Mouse (Mus musculus) megakaryocyte, embryonic 14.5 days (primary cell): ENCODE data around the gene Msmb. TPM values are rescaled to one million over a fixed set of nuclear protein-coding genes. Genes with fewer than 3 reads are reported as not detected.
"Not testable (repeated sequence)": the region's sequence is repeated elsewhere in the genome, so short reads cannot be mapped to it uniquely, and the experiment has no call there.

ENCODE experiments used
- H3K27me3 ChIP-seq: replicated peaks from 2 replicates; pipeline ENCODE3; 2012; ENCODE audit warnings: inconsistent platforms
- H3K36me3 ChIP-seq: replicated peaks from 2 replicates; pipeline ENCODE3; 2012; ENCODE audit warnings: low read length, inconsistent platforms, mixed read lengths
- H3K4me1 ChIP-seq: 2 replicates; pipeline ENCODE4 v1.6.1; 2012; ENCODE audit warnings: inconsistent platforms
- H3K4me3 ChIP-seq: replicated peaks from 2 replicates; pipeline ENCODE3; 2012; ENCODE audit warnings: moderate library complexity, mild to moderate bottlenecking, inconsistent platforms
- H3K9me3 ChIP-seq: 2 replicates; pipeline ENCODE4 v1.6.1; 2012; ENCODE audit warnings: inconsistent platforms
- FLI1 ChIP-seq: IDR thresholded peaks from 2 replicates; pipeline ENCODE4 v1.6.1; 2012; ENCODE audit warnings: low read length, inconsistent platforms, mixed read lengths
- GATA1 ChIP-seq: IDR thresholded peaks from 3 replicates; pipeline ENCODE4 v1.6.1; 2012; ENCODE audit warnings: mixed read lengths, low read length, inconsistent platforms, borderline replicate concordance
- polyA plus RNA-seq: library from polyadenylated mRNA; stranded (reverse); fragments of >175 nt; gene quantifications from 2 replicates; pipeline ENCODE4 v1.2.3, GENCODE M21; 2012; ENCODE audit warnings: low replicate concordance; ENCODE audit not compliant: insufficient read depth

Msmb gene
- polyA plus RNA-seq, 1 experiment = not detected

- TF ChIP-seq FLI1 (no peak), GATA1 (peak; percentile 88; the same call in 2 of the 3 replicates)
- Histone ChIP-seq H3K4me3 (peak overlapping the region; percentile 98), H3K36me3 (peaks cover 45% of the 10 kb centered on the region), H3K4me1 (peaks cover 70% of the 10 kb centered on the region), H3K9me3 (no peaks in the 10 kb centered on the region), H3K27me3 (no peaks in the 10 kb centered on the region)
Measured at GRCm38 (mm10) chr14:32168653-32169231, 26.9 kb downstream of the Msmb start.

- H3K4me3 ChIP-seq = peak overlapping the region; percentile 69
- no peaks in the 10 kb centered on the region for H3K27me3 ChIP-seq
- no peak for TF ChIP-seq FLI1
- no peak for TF ChIP-seq GATA1
- peaks cover 59% of the 10 kb centered on the region for H3K36me3 ChIP-seq
- peaks cover 62% of the 10 kb centered on the region for H3K4me1 ChIP-seq
- no peaks in the 10 kb centered on the region for H3K9me3 ChIP-seq
Measured at GRCm38 (mm10) chr14:32170137-32170536, 28.3 kb downstream of the Msmb start.

- Histone ChIP-seq H3K27me3 (no peaks in the 10 kb centered on the region), H3K36me3 (peaks cover 76% of the 10 kb centered on the region), H3K9me3 (no peaks in the 10 kb centered on the region), H3K4me1 (peaks cover 20% of the 10 kb centered on the region), H3K4me3 (no peak overlapping the region)
- TF ChIP-seq FLI1 = no peak
- no peak for TF ChIP-seq GATA1
Measured at GRCm38 (mm10) chr14:32175310-32175709, 33.5 kb downstream of the Msmb start.

GRCm38 (mm10) chr14:32176590-32176989, 34.8 kb downstream of the Msmb start:
- not testable (repeated sequence) for H3K9me3 ChIP-seq, H3K27me3 ChIP-seq, H3K4me3 ChIP-seq
- peaks cover 75% of the 10 kb centered on the region for H3K36me3 ChIP-seq
- peaks cover 11% of the 10 kb centered on the region for H3K4me1 ChIP-seq

GRCm38 (mm10) chr14:32179393-32180195, 37.8 kb downstream of the Msmb start:
- H3K9me3 ChIP-seq = no peaks in the 10 kb centered on the region
- H3K36me3 ChIP-seq = peaks cover 75% of the 10 kb centered on the region
- no peak for TF ChIP-seq FLI1
- TF ChIP-seq GATA1 = no peak
- no peaks in the 10 kb centered on the region for H3K27me3 ChIP-seq
- peaks cover 4% of the 10 kb centered on the region; the same call in 1 of the 2 replicates for H3K4me1 ChIP-seq
- no peak overlapping the region for H3K4me3 ChIP-seq

GRCm38 (mm10) chr14:32180861-32181260, 39.0 kb downstream of the Msmb start:
- no peaks in the 10 kb centered on the region for H3K4me1 ChIP-seq
- H3K36me3 ChIP-seq = peaks cover 75% of the 10 kb centered on the region
- TF ChIP-seq GATA1 = no peak
- no peak for TF ChIP-seq FLI1
- H3K9me3 ChIP-seq = no peaks in the 10 kb centered on the region
- H3K4me3 ChIP-seq = no peak overlapping the region
- H3K27me3 ChIP-seq = no peaks in the 10 kb centered on the region

GRCm38 (mm10) chr14:32183846-32184245, 42.0 kb downstream of the Msmb start:
- TF ChIP-seq GATA1 (no peak), FLI1 (no peak)
- no peaks in the 10 kb centered on the region for H3K9me3 ChIP-seq
- no peaks in the 10 kb centered on the region for H3K4me1 ChIP-seq
- H3K27me3 ChIP-seq = no peaks in the 10 kb centered on the region
- peaks cover 93% of the 10 kb centered on the region for H3K36me3 ChIP-seq
- H3K4me3 ChIP-seq = no peak overlapping the region

GRCm38 (mm10) chr14:32190627-32191391, 49.0 kb downstream of the Msmb start:
- Histone ChIP-seq H3K9me3 (no peaks in the 10 kb centered on the region), H3K27me3 (no peaks in the 10 kb centered on the region), H3K36me3 (peaks cover 86% of the 10 kb centered on the region), H3K4me3 (no peak overlapping the region), H3K4me1 (peaks cover 17% of the 10 kb centered on the region; the same call in 1 of the 2 replicates)
- TF ChIP-seq FLI1 (no peak), GATA1 (no peak)

GRCm38 (mm10) chr14:32191926-32192325, 50.1 kb downstream of the Msmb start:
- no peaks in the 10 kb centered on the region for H3K9me3 ChIP-seq
- no peak overlapping the region for H3K4me3 ChIP-seq
- H3K4me1 ChIP-seq = peaks cover 23% of the 10 kb centered on the region
- H3K27me3 ChIP-seq = no peaks in the 10 kb centered on the region
- H3K36me3 ChIP-seq = peaks cover 82% of the 10 kb centered on the region
- TF ChIP-seq FLI1 (no peak), GATA1 (no peak)

- TF ChIP-seq GATA1 (no peak), FLI1 (no peak)
- no peaks in the 10 kb centered on the region for H3K27me3 ChIP-seq
- no peak overlapping the region for H3K4me3 ChIP-seq
- H3K4me1 ChIP-seq = peaks cover 27% of the 10 kb centered on the region
- no peaks in the 10 kb centered on the region for H3K9me3 ChIP-seq
- H3K36me3 ChIP-seq = peaks cover 82% of the 10 kb centered on the region
Measured at GRCm38 (mm10) chr14:32192437-32192836, 50.6 kb downstream of the Msmb start.

- H3K9me3 ChIP-seq = not testable (repeated sequence)
- peaks cover 83% of the 10 kb centered on the region for H3K36me3 ChIP-seq
Measured at GRCm38 (mm10) chr14:32193557-32193956, 51.7 kb downstream of the Msmb start.

More at GRCm38 (mm10) chr14:32193557-32193956, 51.7 kb downstream of the Msmb start:
- not testable (repeated sequence) for H3K27me3 ChIP-seq, H3K4me3 ChIP-seq
- peaks cover 36% of the 10 kb centered on the region for H3K4me1 ChIP-seq
